Mouse (Mus musculus) intestine, postnatal 0 days (tissue): Measurements from ENCODE around the gene Tnfaip8l2. TPM values are rescaled to one million over a fixed set of nuclear protein-coding genes. Genes with fewer than 3 reads are reported as not detected.

Source experiments
- ATAC-seq: fragments of 200-750 bp; cut with Nextera tagmentation; 2 replicates; pipeline ENCODE4 v1.8.0; 2017; ENCODE audit warnings: mild to moderate bottlenecking, moderate TSS enrichment, moderate library complexity
- H3K27ac ChIP-seq: fragments of 300-500 bp; sonication (generic); 2 replicates; pipeline ENCODE4 v1.5.1; 2014; ENCODE audit warnings: mild to moderate bottlenecking, low read depth, low read length, moderate library complexity
- H3K27me3 ChIP-seq: fragments of 300-500 bp; sonication (generic); replicated peaks from 2 replicates; pipeline ENCODE4 v1.6.1; 2014; ENCODE audit warnings: low read length, mixed read lengths; ENCODE audit not compliant: control insufficient read depth, insufficient read depth
- H3K36me3 ChIP-seq: fragments of 300-500 bp; sonication (generic); 2 replicates; pipeline ENCODE4 v1.6.1; 2014; ENCODE audit warnings: mild to moderate bottlenecking, moderate library complexity; ENCODE audit not compliant: control insufficient read depth, insufficient read depth
- H3K4me1 ChIP-seq: fragments of 300-500 bp; sonication (generic); replicated peaks from 2 replicates; pipeline ENCODE4 v1.6.1; 2014; ENCODE audit warnings: antibody characterized with exemption, low read length, mixed read lengths; ENCODE audit not compliant: control insufficient read depth, insufficient read depth
- H3K4me2 ChIP-seq: fragments of 300-500 bp; sonication (generic); replicated peaks from 2 replicates; pipeline ENCODE4 v1.6.1; 2014; ENCODE audit warnings: low read depth, mild to moderate bottlenecking, moderate library complexity
- H3K4me3 ChIP-seq: fragments of 300-500 bp; sonication (generic); 2 replicates; pipeline ENCODE4 v1.5.1; 2014; ENCODE audit warnings: low read depth, low read length
- H3K9ac ChIP-seq: fragments of 300-500 bp; sonication (generic); 2 replicates; pipeline ENCODE4 v1.6.1; 2014; ENCODE audit warnings: mild to moderate bottlenecking, low read depth, low read length
- H3K9me3 ChIP-seq: fragments of 300-500 bp; sonication (generic); 2 replicates; pipeline ENCODE4 v1.6.1; 2016; ENCODE audit warnings: mixed run types; ENCODE audit not compliant: control insufficient read depth
- CTCF ChIP-seq: sonication (generic); IDR thresholded peaks from 2 replicates; pipeline ENCODE4 v1.5.1; 2016; ENCODE audit warnings: low read depth, mild to moderate bottlenecking, control low read depth, antibody characterized with exemption, moderate library complexity
- WGBS: fragments of 180-500 bp; shearing (Covaris S2); extraction: QIAGEN DNeasy Blood & Tissue Kit; methylation state at CpG from one replicate; pipeline ENCODE4 v1.1.7; 2014; 5-methylcytosine and 5-hydroxymethylcytosine counted together
- polyA plus RNA-seq: library from polyadenylated mRNA; unstranded; fragments of >200 nt; fragmentation: Nextera tagmentation; extraction: Ambion mirVana; gene quantifications from 2 replicates; pipeline ENCODE4 v1.2.1, GENCODE M21; 2015

Gene Tnfaip8l2
- 3.6 and 4.7 TPM in 2 replicates for polyA plus RNA-seq

DNA sequence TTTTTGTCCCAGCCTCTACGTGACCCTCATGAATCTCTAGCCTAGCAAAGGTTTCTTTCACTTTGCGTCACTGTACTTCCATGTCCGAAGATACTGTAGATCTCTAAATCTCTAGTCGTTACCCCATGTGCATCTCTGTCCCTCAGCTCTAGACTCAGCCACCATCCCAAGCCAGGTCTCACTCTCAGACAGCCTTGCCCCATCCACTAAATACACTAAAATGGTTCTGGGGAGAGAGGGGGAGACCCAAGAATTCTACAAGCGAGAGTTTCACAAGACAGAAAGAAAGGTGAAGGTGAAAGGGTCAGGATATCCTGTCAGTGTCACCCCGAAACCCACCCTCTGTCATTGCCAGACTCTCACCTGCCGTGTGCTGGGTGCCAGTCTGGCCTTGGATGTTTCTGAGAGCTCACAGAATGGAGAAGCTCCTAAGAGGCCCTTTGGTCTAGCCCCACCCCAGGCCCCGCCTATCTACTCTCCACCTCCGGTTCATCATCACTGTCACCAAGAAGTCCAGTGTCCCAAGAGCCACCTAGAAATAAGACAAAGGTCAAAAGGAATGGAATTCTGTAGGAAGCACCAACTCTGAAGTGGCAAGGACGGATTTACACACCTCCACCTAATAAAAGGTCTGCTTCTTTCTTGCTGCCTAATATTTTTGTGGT lies at the start of gene Tnfaip8l2:
TSS of gene Tnfaip8l2 (minus strand) at position 409 of the 665 bp plus-strand sequence.
- no peak within 1 kb of the TSS for H3K27ac ChIP-seq
- TF ChIP-seq CTCF, result no peak
- H3K9ac ChIP-seq, result no peak within 1 kb of the TSS
- 78% methylated on average over 10 of the region's 10 CpGs for WGBS
- H3K36me3 ChIP-seq, result peaks cover 17% of the 10 kb centered on the region
- ATAC-seq, result no peak
- 0 out of 2 replicates have a peak within 1 kb of the TSS, but pooled peaks have one; percentile 0 for H3K4me3 ChIP-seq
- H3K4me2 ChIP-seq, result no peak within 1 kb of the TSS; the same call in 1 of the 2 replicates
- H3K27me3 ChIP-seq, result no peaks in the 10 kb centered on the region
- H3K9me3 ChIP-seq, result no peaks in the 10 kb centered on the region
- no peaks in the 10 kb centered on the region for H3K4me1 ChIP-seq

DNA sequence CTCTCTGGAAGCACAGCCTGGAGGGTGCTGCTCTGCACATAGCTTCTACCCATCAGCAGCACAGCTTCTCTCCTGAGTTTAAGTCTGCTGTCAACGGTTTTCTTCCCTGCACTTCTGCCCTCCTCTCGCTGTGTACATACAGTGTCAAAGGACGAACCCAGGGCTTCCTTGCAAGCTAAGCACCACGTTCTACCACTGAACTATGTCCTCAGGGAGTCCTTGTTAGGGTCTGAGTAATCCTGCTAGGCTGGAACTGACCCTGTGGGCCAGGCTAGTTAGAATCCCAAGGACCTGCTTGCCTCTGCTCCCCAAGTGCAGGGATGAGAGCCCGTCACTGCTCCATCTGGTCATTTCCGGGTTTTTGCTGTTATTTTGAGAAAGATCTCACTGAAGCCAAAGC lies 44.7 kb upstream of the Tnfaip8l2 start:
- Histone ChIP-seq H3K4me1 (no peaks in the 10 kb centered on the region), H3K27ac (no peak overlapping the region), H3K9me3 (no peaks in the 10 kb centered on the region), H3K4me3 (no peak overlapping the region), H3K27me3 (no peaks in the 10 kb centered on the region), H3K9ac (no peak overlapping the region), H3K36me3 (peaks cover 63% of the 10 kb centered on the region), H3K4me2 (no peak overlapping the region)
- no peak for ATAC-seq
- 86% methylated on average over 6 of the region's 6 CpGs for WGBS
- no peak for TF ChIP-seq CTCF

DNA sequence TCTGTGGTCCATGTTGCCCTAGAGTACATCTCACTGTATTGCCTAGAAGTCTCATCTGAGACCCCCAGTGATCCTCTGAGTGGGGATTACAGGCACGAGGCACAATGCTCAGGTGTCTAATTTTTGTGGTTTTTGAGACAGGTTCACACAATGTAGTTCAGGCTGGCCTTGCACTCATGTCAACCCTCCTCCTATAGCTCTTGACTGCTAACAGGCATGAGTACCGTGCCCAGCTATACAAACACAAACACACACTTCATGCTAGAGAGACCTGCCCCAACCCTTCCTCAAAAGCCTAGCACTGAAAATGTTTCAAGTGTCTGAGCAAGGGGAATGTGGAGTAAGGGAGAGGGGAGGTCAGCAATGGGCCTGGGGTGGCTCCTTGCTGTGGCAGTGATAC lies 43.9 kb upstream of the Tnfaip8l2 start:
- H3K4me3 ChIP-seq, result no peak overlapping the region
- no peaks in the 10 kb centered on the region for H3K27me3 ChIP-seq
- H3K9me3 ChIP-seq, result no peaks in the 10 kb centered on the region
- no peak for TF ChIP-seq CTCF
- ATAC-seq, result no peak
- H3K9ac ChIP-seq, result no peak overlapping the region
- H3K27ac ChIP-seq, result no peak overlapping the region
- no peaks in the 10 kb centered on the region for H3K4me1 ChIP-seq
- peaks cover 60% of the 10 kb centered on the region for H3K36me3 ChIP-seq
- H3K4me2 ChIP-seq, result no peak overlapping the region
- WGBS, result 87% methylated on average over 2 of the region's 2 CpGs

DNA sequence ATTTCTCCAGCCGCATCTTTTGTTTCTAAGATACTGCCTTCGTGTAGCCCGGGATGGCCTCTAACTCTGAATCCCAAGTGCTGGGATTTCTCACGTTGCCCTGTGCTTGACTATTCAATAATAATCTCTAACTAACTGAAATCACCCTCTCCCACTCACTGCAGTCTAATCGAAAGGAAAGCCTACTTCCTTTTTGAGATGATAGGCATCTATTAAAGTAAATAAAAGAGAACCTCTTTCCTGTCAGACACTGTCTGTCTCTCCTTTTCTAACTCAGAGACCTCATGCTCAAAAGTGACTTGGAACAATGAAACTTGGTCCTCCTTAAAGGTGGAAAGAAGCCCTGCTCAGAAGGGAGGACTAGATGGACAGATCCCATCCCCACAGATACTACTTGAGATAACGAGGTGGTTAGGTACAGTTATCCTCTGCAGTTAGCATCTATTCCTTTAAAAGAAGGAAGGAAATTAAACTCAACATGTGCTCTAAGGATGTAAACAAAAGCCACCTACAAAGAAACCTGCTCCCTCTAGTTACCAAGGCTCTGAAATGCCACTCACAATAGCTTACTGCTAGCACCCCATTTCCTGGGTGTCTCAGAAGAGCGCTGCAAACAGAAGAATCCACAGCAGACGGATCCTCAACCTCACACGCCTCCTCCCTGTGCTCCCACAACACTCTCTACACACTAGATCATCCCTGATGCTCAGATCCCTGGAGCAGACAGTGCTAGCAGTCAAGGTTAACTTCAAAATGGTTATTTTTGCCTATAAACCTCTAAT lies 42.8 kb upstream of the Tnfaip8l2 start:
- no peaks in the 10 kb centered on the region for H3K4me1 ChIP-seq
- TF ChIP-seq CTCF, result no peak
- H3K4me2 ChIP-seq, result no peak overlapping the region
- no peaks in the 10 kb centered on the region for H3K27me3 ChIP-seq
- no peak for ATAC-seq
- H3K9me3 ChIP-seq, result no peaks in the 10 kb centered on the region
- WGBS, result 86% methylated on average over 9 of the region's 9 CpGs
- peaks cover 55% of the 10 kb centered on the region for H3K36me3 ChIP-seq
- H3K27ac ChIP-seq, result no peak overlapping the region
- H3K9ac ChIP-seq, result no peak overlapping the region
- H3K4me3 ChIP-seq, result no peak overlapping the region

DNA sequence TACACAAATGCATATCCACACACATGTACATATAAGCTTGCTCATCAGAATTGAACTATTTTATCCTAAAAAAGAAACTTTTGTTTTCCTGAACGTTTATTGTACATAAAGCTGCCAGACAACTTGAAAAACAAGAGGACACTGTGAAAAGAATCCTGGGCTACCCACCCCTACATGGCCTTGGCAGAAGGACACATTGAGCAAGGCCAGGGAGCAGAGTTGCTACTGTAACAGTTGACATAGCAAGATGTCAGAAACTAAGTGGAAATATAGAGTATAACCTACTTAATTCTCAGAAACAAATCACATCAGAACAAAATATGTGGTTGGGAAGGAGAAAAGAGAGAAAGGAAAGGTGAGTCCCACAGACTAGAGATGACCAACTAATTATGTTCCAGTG lies 39.7 kb upstream of the Tnfaip8l2 start:
- no peak for ATAC-seq
- Histone ChIP-seq H3K36me3 (peaks cover 25% of the 10 kb centered on the region), H3K9ac (no peak overlapping the region), H3K4me3 (no peak overlapping the region), H3K4me1 (no peaks in the 10 kb centered on the region), H3K4me2 (no peak overlapping the region), H3K27ac (no peak overlapping the region), H3K27me3 (no peaks in the 10 kb centered on the region), H3K9me3 (no peaks in the 10 kb centered on the region)
- WGBS, result 76% methylated on average over 1 of the region's 1 CpGs
- TF ChIP-seq CTCF, result no peak

DNA sequence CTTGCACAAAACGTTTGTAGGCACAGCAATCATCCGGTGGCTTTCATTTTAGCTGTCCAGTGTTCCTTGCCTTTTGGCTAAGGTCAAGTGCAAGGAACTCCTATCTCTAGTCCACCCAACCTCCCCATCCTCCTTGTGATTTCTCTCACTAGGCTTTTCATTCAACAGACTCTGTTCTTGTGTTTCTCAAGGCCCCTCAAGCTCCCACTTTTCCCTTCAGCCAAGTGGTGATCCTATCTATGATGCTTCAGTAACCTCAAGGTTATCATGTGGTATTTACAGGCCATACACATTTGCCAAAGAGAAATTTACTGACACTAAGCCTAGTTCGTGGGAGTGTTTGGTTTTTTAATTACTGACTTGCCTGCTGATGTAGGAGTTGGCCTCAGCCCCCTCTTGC lies 37.7 kb upstream of the Tnfaip8l2 start:
- Histone ChIP-seq H3K27me3 (no peaks in the 10 kb centered on the region), H3K4me2 (no peak overlapping the region), H3K4me1 (no peaks in the 10 kb centered on the region), H3K9me3 (no peaks in the 10 kb centered on the region), H3K9ac (no peak overlapping the region), H3K4me3 (no peak overlapping the region), H3K27ac (no peak overlapping the region), H3K36me3 (peaks cover 14% of the 10 kb centered on the region; the same call in 1 of the 2 replicates)
- no peak for TF ChIP-seq CTCF
- 61% methylated on average over 3 of the region's 3 CpGs for WGBS
- ATAC-seq, result no peak
